Mouse (Mus musculus): ENCODE data around the gene Map3k6.

- no peak for TF ChIP-seq POLR2A (IDR thresholded peaks at IDR 0.05; ENCODE audit: borderline replicate concordance, extremely low read depth, low read depth, low read length)
- TF ChIP-seq CTCF (IDR thresholded peaks at IDR 0.05; ENCODE audit: insufficient read depth, low read length), result no peak
Measured at GRCm38 (mm10) chr4:133194482-133194881, 46.1 kb upstream of the Map3k6 start.

Data from lung, adult 2 months (tissue).